Mouse (Mus musculus): ENCODE results near the gene Dynlt1a.
"Not testable (repeated sequence)": the region's sequence is repeated elsewhere in the genome, so short reads cannot be mapped to it uniquely, and the experiment has no call there.

DNA sequence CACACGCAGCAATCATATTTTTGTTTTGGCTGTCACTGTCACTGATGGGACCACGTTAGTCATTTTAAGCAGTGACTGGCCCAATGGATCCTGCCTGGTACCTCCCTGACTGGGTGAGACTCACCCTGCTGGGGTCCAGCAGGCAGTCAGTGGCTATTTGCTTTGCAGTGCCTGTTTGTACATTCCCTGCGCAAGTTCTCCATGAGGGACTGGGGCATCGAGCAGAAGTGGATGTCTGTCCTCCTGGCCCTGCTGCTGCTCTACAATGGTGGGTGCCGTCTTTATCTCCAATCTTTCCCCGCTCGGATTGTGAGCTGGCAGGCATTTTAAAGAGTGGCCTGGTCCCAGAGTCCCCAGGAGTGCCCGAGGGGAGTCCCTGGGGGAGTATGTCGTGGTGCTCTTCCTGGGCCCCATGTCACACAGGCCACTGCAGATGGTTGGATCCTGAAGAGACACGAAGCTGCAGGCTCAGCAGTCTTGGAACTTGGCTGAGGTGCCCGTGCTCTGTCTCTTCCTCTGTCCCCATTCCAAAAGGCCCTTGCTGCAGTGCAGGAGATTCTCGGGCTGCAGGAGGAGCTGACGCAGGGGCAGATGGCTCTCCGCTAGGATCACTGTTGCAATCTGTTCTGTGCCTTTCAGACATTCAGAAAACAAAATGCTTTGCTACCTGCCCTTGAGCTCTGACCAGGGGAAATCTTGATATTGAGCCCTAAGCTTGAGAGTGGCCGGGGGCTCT, 20.1 kb downstream of the Dynlt1a start:
- TF ChIP-seq POLR2A (IDR thresholded peaks at IDR 0.05; ENCODE audit: insufficient read depth, low read depth, low read length); CTCF (IDR thresholded peaks at IDR 0.05): not testable (repeated sequence)

All from heart, adult 2 months (tissue).